Mouse (Mus musculus): Measurements from ENCODE around the gene Rab3il1. TPM values are rescaled to one million over a fixed set of nuclear protein-coding genes. Genes with fewer than 3 reads are reported as not detected.

The Rab3il1 gene
- polyA plus RNA-seq, 1 experiment from 2014 or later, result 21.4 TPM

- peaks cover 27% of the 10 kb centered on the region for H3K4me1 ChIP-seq (replicated peaks)
- H3K9me3 ChIP-seq, result no peaks in the 10 kb centered on the region
- H3K36me3 ChIP-seq, result no peaks in the 10 kb centered on the region
- peaks cover 10% of the 10 kb centered on the region for H3K27me3 ChIP-seq
- H3K9ac ChIP-seq (replicated peaks), result peak overlapping the region; percentile 80
- H3K27ac ChIP-seq, result no peak overlapping the region
- ATAC-seq, result no peak
- WGBS, result 72% methylated on average over 4 of the region's 4 CpGs
- peak overlapping the region; percentile 91 for H3K4me2 ChIP-seq (replicated peaks)
- H3K4me3 ChIP-seq (replicated peaks), result peak overlapping the region; percentile 57
Measured at GRCm38 (mm10) chr19:10019214-10019760, 17.8 kb downstream of the Rab3il1 start.

GRCm38 (mm10) chr19:10021981-10022380, 20.5 kb downstream of the Rab3il1 start:
- no peak for ATAC-seq
- WGBS, result 83% methylated on average over 2 of the region's 2 CpGs
- Histone ChIP-seq H3K27ac (no peak overlapping the region), H3K4me3 (replicated peaks) (no peak overlapping the region), H3K9me3 (no peaks in the 10 kb centered on the region), H3K36me3 (no peaks in the 10 kb centered on the region), H3K27me3 (peaks cover 10% of the 10 kb centered on the region), H3K4me1 (replicated peaks) (peaks cover 31% of the 10 kb centered on the region), H3K9ac (replicated peaks) (no peak overlapping the region), H3K4me2 (replicated peaks) (no peak overlapping the region)

GRCm38 (mm10) chr19:10022414-10023303, 21.2 kb downstream of the Rab3il1 start:
- Histone ChIP-seq H3K4me1 (replicated peaks) (peaks cover 30% of the 10 kb centered on the region), H3K9me3 (no peaks in the 10 kb centered on the region), H3K27ac (no peak overlapping the region), H3K4me3 (replicated peaks) (no peak overlapping the region), H3K27me3 (peaks cover 10% of the 10 kb centered on the region), H3K4me2 (replicated peaks) (no peak overlapping the region), H3K36me3 (0 out of 2 replicates have a peak, but pooled peaks cover 6% of the 10 kb centered on the region), H3K9ac (replicated peaks) (no peak overlapping the region)
- no peak for ATAC-seq
- WGBS, result 64% methylated on average over 5 of the region's 5 CpGs

DNA sequence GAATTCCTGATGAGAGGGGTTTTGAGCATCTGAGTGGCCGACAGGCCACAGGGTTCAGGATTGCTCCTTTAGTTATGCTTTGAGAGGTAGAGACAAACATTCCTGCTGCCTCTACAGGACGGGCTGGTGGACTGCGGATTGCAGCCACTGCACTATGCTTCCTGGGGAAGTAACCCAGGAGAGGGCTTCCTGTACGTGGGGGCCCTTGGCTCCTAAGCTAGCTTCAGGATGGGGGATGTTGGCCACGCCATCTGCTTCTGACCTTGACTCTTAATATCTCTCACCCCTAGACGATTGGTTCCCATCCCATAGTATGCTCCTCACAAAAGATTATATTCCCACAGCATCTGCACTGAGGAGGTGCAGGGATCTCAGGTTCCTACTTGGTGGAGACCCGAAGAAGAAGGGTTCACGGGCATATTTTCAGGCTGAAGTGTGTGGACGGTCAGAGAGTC, 21.9 kb downstream of the Rab3il1 start:
- peaks cover 25% of the 10 kb centered on the region for H3K4me1 ChIP-seq (replicated peaks)
- no peak overlapping the region for H3K27ac ChIP-seq
- no peak overlapping the region for H3K4me2 ChIP-seq (replicated peaks)
- no peaks in the 10 kb centered on the region for H3K9me3 ChIP-seq
- H3K4me3 ChIP-seq (replicated peaks), result no peak overlapping the region
- ATAC-seq, result no peak
- H3K36me3 ChIP-seq, result peaks cover 13% of the 10 kb centered on the region; the same call in 1 of the 2 replicates
- H3K9ac ChIP-seq (replicated peaks), result no peak overlapping the region
- WGBS, result 66% methylated on average over 9 of the region's 9 CpGs
- H3K27me3 ChIP-seq, result peaks cover 10% of the 10 kb centered on the region

- Histone ChIP-seq H3K27ac (peak overlapping the region; percentile 30; the same call in 1 of the 2 replicates), H3K9ac (replicated peaks) (0 out of 2 replicates have a peak overlapping the region, but pooled peaks have one; percentile 19), H3K4me2 (replicated peaks) (no peak overlapping the region), H3K4me3 (replicated peaks) (no peak overlapping the region), H3K4me1 (replicated peaks) (0 out of 2 replicates have a peak, but pooled peaks cover 12% of the 10 kb centered on the region), H3K27me3 (no peaks in the 10 kb centered on the region), H3K36me3 (peaks cover 15% of the 10 kb centered on the region; the same call in 1 of the 2 replicates), H3K9me3 (no peaks in the 10 kb centered on the region)
- ATAC-seq, result no peak
- 20% methylated on average over 8 of the region's 8 CpGs for WGBS
Measured at GRCm38 (mm10) chr19:10025169-10025875, 23.9 kb downstream of the Rab3il1 start.

DNA sequence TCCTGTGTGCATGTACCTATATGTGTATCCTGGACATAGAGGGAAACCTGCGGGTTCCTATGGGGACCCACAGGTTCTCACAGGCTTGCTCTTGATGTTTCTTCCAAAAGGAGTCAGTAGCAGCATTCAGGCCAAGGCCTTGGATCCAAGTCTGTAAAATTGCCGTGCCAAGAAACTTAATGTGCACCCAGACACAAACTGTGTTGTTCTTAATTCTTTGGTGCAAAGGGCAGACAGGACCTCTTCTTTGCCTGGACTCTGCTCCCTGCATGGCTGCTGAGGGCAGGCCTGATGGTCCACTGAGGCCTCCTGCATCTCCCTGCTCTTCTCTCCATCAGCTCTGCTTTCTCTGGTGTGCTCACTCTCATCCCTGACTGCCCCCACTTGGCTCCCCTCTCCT, 28.3 kb downstream of the Rab3il1 start:
- Histone ChIP-seq H3K4me2 (replicated peaks) (no peak overlapping the region), H3K9me3 (no peaks in the 10 kb centered on the region), H3K27ac (no peak overlapping the region), H3K4me1 (replicated peaks) (peaks cover 12% of the 10 kb centered on the region), H3K27me3 (no peaks in the 10 kb centered on the region), H3K4me3 (replicated peaks) (no peak overlapping the region), H3K36me3 (peaks cover 15% of the 10 kb centered on the region; the same call in 1 of the 2 replicates), H3K9ac (replicated peaks) (no peak overlapping the region)
- ATAC-seq, result no peak
- 91% methylated on average over 2 of the region's 2 CpGs for WGBS

DNA sequence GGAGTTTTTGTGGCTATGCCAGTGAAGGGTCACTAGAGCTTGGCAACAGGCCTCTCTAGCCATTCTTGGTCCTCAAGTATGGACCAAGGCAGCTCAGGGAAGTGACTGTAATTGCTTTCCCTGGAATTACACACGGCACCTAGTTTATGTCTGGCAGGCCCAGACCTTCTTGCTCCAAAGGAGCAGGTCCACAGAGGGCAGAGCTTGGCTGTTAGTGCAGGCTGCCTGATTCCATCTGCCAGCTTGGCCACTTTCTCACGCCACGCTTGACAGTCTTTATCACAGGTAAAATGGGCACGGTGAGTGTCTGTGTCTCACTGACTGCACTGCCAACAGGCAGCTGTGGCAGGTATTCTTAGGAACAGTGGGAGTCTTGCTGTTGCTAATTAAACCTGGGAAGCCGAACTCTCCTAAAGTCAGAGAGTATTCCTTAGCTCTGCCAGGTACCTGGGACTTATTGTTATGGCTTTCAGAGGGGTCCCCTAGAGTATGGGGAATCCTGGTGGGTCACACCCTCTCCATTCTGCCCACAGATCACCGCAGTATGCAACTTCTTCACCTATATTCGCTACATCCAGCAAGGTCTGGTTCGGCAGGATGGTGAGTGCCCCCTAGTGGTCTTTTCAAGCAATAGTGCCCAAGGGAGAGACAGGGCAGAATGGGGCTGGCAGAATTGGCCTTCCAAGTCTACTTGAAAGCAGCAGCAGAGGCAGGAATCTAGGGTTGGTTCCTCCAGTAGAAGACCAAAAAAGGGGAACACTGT, 31.9 kb downstream of the Rab3il1 start:
- Histone ChIP-seq H3K36me3 (peaks cover 2% of the 10 kb centered on the region; the same call in 1 of the 2 replicates), H3K27ac (no peak overlapping the region), H3K4me2 (replicated peaks) (no peak overlapping the region), H3K9me3 (no peaks in the 10 kb centered on the region), H3K9ac (replicated peaks) (no peak overlapping the region), H3K4me1 (replicated peaks) (peaks cover 7% of the 10 kb centered on the region), H3K27me3 (no peaks in the 10 kb centered on the region), H3K4me3 (replicated peaks) (no peak overlapping the region)
- WGBS, result 38% methylated on average over 8 of the region's 8 CpGs
- ATAC-seq, result peak; percentile 54; the same call in 1 of the 2 replicates

DNA sequence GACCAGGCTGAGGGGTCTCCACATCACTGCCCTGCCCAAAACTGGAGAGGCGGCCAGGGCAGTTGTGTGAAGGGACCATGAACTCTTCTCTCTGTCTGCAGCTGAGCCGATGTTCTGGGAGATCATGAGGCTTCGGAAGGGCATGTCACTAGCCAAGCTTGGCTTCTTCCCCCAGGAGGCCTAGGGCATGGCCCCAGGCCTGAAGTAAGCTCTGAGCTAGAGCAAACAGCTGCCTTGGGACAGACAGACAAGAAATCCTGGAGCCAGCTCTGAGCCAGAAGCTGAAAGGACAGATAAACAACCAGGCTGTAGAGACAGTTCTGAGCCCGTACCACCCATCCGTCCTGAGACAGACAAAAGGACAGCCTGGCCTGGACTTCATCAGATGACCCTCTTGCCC, 32.9 kb downstream of the Rab3il1 start:
- peaks cover under 1% of the 10 kb centered on the region; the same call in 1 of the 2 replicates for H3K27me3 ChIP-seq
- H3K4me3 ChIP-seq (replicated peaks), result no peak overlapping the region
- no peak overlapping the region for H3K4me2 ChIP-seq (replicated peaks)
- H3K4me1 ChIP-seq (replicated peaks), result peaks cover 12% of the 10 kb centered on the region
- no peaks in the 10 kb centered on the region for H3K36me3 ChIP-seq
- ATAC-seq, result no peak
- no peak overlapping the region for H3K27ac ChIP-seq
- H3K9me3 ChIP-seq, result no peaks in the 10 kb centered on the region
- WGBS, result 70% methylated on average over 5 of the region's 5 CpGs
- 0 out of 2 replicates have a peak overlapping the region, but pooled peaks have one; percentile 4 for H3K9ac ChIP-seq (replicated peaks)

DNA sequence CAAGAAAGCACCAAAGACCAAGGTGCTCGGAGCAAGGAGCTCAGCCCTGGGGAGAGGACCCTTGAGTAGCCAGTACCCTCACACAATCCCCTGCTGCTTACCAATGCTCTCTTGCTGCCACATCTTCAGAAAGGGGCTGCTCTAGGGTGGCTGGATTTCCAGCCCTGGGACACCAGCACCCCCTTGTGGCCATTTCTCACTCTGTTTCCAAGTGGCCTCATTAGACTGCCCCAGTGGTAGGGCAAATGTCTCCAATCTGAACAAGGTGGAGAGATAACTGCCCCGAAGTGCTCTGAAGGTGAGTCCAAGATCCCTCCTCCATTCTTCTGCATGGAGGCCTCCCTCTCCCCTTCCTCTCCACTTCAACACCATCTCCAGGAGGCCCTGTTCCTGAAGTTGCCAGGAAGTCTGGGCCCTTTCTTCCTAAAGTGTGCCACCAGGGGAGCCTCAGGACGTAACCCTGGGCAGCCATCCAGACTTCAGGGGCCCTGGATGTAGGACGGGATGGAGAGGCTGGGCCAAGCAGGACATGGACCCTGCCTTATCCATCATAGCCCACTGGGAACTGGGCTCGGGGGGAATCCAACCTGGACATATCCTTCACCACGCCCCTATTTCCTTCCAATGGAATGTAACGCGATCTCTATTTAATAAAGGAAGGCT, 33.4 kb downstream of the Rab3il1 start:
- peaks cover 12% of the 10 kb centered on the region for H3K4me1 ChIP-seq (replicated peaks)
- H3K36me3 ChIP-seq, result no peaks in the 10 kb centered on the region
- WGBS, result 59% methylated on average over 8 of the region's 8 CpGs
- peaks cover 6% of the 10 kb centered on the region for H3K27me3 ChIP-seq
- no peak overlapping the region for H3K4me2 ChIP-seq (replicated peaks)
- no peak overlapping the region for H3K4me3 ChIP-seq (replicated peaks)
- no peak overlapping the region for H3K27ac ChIP-seq
- peak; percentile 63 for ATAC-seq
- H3K9me3 ChIP-seq, result no peaks in the 10 kb centered on the region
- H3K9ac ChIP-seq (replicated peaks), result 0 out of 2 replicates have a peak overlapping the region, but pooled peaks have one; percentile 4

DNA sequence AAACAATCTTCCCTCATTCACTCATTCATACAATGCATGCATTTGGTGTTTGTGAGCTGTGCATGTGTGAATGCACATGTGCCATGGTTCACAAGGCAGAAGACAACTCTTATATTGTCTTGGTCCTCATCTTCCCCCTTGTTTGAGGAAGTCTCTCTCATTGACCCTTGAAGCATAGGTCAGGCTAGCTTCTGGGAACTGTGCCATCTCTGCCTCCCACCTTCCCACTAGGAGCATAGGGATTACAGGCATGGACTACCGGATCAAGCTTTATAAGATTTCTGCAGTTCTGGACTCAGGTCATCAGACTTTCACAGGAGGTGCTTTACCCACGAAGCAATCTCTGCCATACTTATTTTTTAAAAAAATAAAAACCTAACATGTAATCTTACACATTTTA, 36.1 kb downstream of the Rab3il1 start:
- no peaks in the 10 kb centered on the region for H3K36me3 ChIP-seq
- no peak overlapping the region for H3K9ac ChIP-seq (replicated peaks)
- no peaks in the 10 kb centered on the region for H3K9me3 ChIP-seq
- no peak overlapping the region for H3K27ac ChIP-seq
- no peak overlapping the region for H3K4me3 ChIP-seq (replicated peaks)
- H3K4me2 ChIP-seq (replicated peaks), result no peak overlapping the region
- peaks cover 29% of the 10 kb centered on the region for H3K4me1 ChIP-seq (replicated peaks)
- ATAC-seq, result no peak
- 65% methylated on average over 2 of the region's 2 CpGs for WGBS
- H3K27me3 ChIP-seq, result peaks cover 19% of the 10 kb centered on the region

GRCm38 (mm10) chr19:10038364-10038763, 36.9 kb downstream of the Rab3il1 start:
- no peak overlapping the region for H3K4me3 ChIP-seq (replicated peaks)
- H3K9me3 ChIP-seq, result no peaks in the 10 kb centered on the region
- H3K36me3 ChIP-seq, result no peaks in the 10 kb centered on the region
- peaks cover 23% of the 10 kb centered on the region for H3K27me3 ChIP-seq
- ATAC-seq, result no peak
- 82% methylated on average over 3 of the region's 3 CpGs for WGBS
- no peak overlapping the region for H3K4me2 ChIP-seq (replicated peaks)
- peaks cover 31% of the 10 kb centered on the region for H3K4me1 ChIP-seq (replicated peaks)
- no peak overlapping the region for H3K9ac ChIP-seq (replicated peaks)
- H3K27ac ChIP-seq, result no peak overlapping the region
